Mouse (Mus musculus): Measurements from ENCODE around the gene Ptprn.
"Not testable (repeated sequence)": the region's sequence is repeated elsewhere in the genome, so short reads cannot be mapped to it uniquely, and the experiment has no call there.

The Ptprn gene

DNA sequence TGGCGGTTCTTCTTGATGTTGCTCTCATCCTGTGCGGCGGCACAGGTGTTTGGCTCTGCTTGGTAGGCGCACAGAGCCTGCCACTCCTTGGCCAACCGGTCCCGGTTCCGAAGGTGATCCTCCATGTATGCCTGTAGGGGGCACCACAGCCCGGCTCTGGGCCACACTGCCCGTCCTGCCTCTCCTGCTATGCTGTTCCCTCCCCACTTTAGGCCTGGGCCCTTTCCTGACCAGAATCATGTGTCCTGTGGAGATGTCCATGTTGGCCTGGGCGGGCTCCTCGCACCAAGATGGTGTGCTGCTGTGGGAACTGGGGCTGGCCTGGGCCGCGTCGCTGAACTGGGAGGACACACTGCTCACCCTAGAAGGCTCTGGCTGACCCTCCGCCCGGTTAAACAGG is 11.3 kb downstream of the Ptprn start:
- no peak for DNase-seq (ENCODE audit: low read depth, low spot score)

DNA sequence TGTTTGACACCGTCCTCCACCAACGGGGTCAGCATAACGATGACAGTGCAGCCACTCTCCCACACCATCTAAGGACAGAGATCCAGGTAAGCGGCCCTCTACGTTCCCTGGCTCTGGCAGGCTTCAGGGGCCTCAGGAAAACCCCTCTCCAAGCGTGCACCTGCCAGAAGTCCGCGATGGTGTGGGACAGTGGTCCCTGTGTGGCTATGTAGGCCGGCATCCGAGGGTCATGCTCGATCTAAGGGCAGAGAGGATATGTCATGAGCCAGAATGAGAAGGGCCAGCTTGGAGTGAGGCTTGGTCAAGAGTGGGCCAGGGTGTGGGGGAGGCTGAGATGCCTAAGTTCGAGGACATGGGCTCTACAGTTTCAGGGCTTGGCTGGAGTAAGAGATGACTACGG is 12.0 kb downstream of the Ptprn start:
- no peak for DNase-seq (ENCODE audit: low read depth, low spot score)

DNA sequence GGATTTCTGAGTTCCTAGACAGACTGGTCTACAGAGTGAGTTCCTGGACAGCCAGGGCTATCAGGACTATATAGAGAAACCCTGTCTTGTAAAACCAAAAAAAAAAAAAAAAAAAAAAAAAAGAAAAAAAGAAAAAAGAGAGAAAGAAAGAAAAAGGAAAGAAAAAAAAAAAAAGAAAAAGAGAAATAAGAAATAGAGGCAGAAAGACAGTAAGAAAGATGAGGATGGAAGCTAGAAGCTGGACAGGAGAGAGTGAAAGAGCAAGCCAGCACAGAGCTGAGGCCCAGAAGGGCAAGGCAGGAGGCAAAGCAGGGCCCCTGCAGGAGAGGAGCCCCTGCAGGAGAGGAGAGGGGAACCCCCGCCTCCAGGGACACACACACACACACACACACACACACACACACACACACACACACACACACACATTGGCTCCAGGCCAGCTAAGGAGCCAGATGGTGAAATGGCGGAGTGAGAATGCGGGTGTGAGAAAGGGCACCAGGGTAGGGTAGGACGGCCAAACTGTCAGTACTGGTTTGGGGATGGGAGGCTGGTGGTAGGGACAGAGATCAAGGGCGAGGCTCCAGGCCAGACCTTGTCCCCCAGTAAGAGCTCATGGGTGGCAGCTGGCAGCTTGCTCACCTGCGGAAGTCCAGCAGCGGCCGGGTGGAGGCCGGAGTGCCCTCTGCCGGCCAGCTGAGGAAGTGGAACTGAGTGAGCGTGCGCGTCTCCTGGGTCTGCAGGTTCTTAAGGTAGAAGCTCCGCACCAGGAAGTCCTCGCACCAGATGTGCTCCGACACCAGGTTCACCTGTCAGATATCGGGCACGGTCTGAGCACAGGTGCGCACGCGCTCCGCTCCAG is 13.0 kb downstream of the Ptprn start:
- DNase-seq (ENCODE audit: low read depth, low spot score): no peak

DNA sequence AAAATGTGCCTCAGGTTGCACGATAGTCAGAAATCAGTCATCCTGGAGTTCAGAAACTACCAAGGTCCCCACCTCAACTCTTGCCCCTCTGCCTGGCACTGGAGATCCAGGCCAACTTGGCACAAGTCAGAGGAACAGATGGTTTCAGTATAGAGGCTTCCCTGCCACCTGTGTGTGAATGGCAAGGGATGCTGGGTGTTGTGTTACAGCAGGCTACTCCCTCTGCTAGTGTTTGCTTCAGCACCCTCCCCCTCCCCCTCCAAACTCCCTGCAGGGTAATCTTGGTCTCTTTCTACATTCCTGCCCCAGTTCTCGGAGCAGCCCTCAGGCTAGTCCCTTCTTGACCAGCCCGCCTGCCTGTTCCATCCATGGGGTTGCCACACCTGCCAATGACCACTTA is 13.8 kb downstream of the Ptprn start:
- no peak for DNase-seq (ENCODE audit: low read depth, low spot score)

DNA sequence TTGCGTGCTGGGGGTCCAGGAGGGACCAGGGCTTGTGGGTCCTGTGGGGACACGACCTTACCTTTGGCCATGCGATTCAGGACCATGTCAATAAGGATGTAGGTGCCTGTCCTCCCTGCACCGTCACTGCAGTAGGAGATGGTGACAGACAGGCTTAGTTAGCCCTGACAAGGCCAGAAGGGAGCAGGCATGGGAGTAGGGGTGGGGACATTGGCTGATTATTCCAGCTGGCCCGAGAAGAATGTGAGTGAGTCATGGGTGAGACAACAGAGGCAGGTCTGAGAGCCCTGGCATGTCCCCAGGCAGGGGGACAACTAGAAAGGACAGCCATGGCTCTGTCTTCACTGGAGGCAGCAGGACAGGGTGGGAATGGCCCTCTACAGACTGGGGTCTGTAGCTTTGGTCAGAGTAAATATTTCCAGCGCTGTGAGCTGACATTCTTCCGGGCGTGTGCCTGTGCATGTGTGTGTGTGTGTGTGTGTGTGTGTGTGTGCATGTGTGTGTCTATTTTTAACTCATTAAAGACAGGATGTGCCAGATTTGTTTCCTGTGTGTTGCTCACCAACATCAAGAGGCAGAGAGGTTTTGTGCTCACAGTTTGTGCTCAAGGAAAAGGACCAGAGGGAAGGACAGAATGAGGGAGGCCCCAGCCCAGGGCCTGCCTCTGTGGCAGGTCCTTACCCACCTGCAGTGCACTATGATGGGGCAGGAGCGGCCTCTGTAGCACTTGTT is 16.1 kb downstream of the Ptprn start:
- DNase-seq (ENCODE audit: low read depth, low spot score): no peak

DNA sequence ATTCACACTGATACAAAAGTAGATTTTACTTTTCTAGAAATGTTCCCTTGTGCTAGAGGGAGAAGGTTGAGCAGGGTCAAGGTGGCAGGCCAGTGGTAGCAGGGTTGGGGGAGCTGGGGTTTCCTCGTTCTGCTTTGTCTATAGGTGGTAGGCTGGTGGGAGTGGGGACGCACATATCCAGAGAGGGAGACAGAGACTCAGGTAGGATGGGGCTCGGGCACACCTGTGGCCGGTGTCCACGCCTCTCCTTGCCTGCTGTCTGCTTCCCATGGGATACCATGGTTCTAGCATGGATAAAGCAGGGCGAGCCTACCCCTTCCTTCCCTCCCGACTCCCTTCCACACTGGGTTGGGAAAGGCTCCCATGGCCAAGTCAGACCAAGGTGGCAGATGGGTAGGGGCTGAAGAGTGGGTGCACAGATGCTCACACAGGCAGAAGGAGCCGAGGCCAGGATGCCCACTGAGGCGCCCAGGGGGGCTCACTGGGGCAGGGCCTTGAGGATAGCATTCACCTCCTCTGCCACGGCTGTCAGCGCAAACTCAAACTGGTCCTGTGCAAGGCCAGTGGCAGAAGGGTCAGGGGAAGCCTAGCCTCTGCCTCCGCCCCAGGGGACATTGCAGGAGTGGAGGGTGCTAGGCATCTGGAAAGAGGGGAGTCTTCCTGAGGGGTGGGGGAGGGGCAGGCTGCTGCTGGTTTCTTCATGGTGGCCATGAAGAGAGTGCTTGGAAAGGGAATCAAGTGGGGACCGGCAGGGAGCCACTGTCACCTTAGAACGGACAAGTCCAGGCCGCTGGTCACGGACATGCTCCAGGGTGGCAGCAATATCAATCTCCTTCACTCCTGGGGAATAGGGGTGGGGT is 17.0 kb downstream of the Ptprn start:
- DNase-seq (ENCODE audit: low read depth, low spot score): no peak

DNA sequence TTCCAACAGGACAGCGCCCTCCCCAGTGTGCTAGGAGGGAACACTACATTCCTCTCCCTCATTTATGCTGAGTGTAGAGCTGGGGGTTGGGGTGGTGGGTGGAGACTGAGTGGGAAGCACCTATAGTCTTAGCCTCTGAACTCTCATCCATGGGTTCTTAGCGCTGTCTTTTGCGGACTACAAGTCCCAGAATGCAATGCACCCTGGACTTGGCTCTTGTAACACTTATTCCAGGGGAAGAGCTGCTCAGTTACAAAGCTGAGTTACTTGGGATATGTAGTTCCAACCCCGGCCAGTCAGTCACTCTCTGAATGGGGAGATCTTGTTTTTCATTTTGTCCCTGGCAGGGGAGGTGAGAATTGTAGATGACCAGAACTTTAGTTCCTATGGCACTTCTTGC is 19.5 kb downstream of the Ptprn start:
- DNase-seq (ENCODE audit: low read depth, low spot score): no peak

DNA sequence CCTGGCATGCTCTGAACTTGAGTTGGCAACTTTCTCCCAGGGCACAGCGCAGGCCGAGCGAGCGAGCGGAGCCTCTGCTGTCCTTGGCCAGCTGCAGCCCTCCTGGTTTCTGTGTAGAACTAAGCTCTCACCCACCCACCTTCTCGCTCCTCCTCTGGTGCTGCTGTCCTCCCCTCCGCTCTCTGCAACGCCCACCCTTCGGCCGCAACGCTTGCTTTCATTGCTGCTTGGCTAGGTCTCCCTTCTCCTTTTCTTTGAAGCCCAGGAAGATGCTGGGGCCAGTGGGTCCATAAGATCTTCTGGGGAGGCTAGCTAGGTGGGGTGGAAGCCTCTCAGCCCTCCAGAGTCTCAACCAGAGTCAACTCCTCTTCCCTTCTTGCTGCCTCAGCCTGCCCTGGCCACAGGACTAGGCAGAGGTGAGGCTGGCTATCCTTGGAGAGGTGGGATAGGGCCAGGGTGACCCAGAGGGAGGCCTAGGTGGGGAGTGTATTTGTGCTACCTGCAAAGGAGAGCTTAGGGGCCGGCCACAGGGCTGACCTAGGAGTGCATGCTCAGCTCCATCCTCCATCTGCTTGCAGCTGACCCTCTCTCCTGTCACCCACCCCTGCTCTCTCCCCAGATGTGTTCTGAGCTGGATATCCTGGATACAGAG is 20.0 kb downstream of the Ptprn start:
- DNase-seq (ENCODE audit: low read depth, low spot score): no peak

DNA sequence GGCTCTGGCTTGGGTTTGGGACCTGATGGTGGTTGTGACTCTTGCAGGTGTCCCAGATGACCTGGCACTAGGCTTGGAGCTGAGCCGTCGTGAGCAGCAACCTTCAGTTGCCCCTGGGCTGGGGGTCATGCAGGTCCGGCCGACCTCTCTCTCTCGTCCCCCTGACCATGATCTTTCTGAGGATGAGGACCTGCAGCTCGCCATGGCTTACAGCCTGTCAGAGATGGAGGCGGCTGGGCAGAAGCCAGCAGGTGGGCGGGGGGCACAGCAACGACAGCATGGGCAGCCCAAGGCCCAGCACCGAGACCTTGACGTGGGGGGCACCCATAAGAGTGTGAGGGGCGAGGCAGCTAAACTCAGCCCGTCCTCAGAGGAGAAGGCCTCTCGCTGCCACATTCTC is 20.9 kb downstream of the Ptprn start:
- DNase-seq (ENCODE audit: low read depth, low spot score): no peak

DNA sequence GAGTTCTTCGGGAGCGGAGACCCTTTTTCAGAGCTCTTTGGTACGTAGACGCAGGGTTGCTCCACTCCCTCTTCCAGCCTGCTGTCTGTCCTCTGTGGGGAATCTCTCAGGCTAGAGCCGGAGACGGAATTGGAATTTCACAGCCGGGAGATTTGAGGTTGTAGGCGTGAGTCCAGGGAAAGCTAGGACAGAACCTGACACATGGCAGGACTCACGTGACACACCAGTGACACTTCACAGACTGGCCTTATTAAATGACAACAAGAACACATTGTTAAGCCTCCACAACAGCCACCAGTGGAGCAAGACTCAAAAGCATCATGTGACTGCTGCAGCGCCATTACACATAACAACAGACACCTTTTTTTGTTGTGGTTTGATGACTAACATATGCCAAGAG is 24.7 kb downstream of the Ptprn start:
- DNase-seq (ENCODE audit: low read depth, low spot score): no peak

DNA sequence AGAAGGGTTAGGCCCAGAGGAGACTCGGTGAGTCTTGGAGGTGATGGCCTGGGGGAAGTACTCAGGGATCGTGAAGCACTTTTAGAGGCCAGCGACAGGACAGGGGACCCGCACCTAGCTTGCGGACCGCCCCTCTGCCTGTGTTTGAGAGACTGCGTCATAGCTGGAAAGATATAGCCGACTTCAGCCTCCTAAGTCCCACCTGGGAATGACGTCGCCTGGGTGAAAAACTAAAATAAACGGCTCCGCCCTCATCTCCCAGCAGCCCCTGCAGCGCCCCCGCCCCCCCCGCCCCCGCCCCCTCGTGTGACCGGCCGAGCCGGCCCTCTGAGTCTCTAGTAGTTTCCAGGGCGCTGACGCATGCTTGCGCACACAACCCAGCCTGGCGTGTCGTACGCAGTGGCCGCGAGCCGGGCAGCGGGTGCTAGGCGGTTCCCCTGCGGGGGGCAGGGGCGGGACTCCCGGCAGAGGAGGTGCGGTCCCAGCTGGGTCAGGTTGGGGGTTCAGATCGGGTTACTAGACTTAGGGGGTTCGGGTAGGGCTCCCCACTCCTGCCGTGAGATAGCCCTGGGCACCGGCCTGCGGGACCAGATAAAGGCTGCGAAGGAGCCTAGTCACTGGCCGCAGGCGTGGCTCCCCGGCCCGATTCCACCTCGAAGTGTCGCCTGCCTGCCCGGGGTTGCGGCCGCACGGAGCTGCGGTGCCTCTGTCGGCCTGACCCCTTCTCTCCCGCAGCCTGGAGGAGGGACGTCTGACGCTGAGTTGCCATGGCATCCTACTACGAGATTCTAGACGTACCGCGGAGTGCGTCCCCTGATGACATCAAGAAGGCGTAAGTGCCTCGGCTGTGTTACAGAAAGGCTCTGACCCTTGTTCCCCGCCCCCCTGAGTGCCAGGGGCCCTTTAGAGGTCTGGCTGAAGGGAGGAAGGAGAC is 27.9 kb downstream of the Ptprn start, which contains the start of gene Dnajb2:
Gene Dnajb2, plus strand, starts transcription at position 290 of the 934 bp plus-strand sequence.
- no peak for DNase-seq (ENCODE audit: low read depth, low spot score)

DNA sequence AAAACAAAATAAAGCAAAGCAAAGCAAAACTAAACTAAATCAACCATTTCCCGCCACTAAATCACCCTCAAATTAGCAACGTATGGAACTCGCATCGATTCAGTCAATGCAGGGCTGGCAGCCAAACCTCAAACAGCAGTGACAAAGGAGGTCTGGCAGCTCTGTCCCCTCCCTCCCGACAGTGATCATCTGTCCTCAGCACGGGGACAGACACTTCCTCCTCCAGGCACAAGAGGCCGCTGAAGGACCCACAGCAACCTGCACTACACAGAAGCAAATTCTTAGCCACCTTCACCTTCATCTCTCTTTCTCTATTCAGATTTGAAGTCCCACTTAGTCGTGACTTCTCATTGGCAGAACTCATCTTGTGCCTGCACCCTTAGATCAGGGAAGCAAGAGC is 29.7 kb downstream of the Ptprn start:
- DNase-seq (ENCODE audit: low read depth, low spot score): no peak

DNA sequence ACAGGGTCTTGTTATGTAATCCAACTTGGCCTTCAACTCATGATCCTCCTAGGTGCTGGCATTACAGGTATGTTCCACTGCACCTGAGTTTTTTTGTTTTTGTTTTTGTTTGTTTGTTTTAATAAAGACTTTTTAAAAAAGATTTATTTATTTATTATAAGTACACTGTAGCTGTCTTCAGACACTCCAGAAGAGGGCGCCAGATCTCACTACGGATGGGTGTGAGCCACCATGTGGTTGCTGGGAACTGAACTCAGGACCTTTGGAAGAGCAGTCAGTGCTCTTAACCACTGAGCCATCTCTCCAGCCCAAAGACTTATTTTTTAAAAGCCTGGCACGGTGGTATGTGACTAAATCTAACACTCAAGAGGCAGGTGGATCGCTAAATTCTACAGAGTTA is 31.8 kb downstream of the Ptprn start:
- not testable (repeated sequence) for DNase-seq (ENCODE audit: low read depth, low spot score)

DNA sequence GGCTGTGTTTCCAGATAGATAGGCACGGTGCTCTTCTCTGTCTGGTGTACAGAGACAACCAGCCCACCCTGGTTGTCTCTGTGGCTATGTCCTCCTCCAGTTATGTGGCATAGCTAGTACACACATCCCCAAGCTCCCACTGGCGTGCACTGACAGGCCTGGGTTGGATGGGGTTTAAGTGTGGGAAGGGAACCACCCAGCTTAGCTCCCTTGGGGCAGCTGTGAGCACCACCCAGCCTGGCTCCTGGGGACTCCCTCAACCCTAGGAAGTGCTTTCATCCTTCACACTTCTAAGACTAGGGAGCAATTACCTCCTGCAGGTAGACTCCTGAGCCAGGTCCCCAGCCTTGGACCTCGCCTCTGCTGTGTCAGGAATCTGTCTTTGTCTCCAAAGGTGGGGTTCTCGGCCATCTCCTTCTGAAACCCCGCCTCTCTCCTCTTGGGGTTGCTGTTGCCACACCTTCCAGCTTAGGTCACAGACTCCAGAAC is 32.6 kb downstream of the Ptprn start, which contains the start of gene A630095N17Rik:
Gene A630095N17Rik, minus strand, starts transcription at position 439 of the 489 bp plus-strand sequence.
- no peak for DNase-seq (ENCODE audit: low read depth, low spot score)

DNA sequence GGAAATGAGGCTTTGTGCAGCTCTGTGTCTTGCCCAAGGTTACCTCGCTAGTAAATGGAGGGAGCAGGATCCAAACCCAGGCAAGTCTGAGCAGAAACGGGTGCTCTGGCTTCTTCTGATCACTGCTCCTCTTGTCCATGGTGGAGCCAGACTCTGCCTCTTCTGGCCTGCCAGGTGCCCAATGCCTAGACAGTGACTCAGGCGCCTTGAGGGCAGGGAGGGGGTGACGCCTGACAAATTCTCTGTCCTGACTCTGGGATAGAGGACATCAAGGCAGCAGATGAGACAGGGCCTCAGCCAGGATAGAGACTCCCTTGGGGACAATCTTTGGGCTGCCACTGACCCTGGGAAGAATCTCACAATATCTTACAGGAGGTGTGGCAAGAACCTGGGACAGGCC is 33.1 kb downstream of the Ptprn start:
- no peak for DNase-seq (ENCODE audit: low read depth, low spot score)

DNA sequence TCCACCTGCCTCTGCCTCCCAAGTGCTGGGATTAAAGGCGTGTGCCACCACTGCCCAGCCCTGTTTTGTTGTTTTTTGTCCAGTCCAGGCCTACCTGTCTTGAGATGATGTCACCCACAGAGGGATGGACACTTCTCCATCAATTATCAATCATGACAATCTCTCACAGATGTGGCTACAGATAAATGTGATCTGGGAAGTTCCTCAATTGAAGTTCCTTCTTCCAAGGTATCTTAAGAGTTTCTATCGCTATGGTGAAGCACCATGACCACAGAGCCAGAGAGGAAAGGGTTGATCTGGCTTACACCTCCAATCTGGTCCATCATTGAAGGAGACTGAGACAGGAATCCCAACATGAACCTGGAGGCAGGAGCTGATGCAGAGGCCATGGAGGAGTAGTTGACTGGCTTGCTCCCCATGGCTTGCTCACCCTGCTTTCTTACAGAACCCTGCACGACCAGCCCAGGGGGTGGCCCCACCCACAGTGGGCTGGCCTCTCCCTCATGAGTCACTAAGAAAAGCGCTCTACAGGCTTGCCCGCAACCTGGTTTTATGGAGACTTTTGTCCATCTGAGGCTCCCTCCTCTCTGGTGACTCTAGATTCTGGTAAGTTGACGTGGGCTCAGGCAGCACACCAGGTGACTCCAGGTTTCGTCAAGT is 33.8 kb downstream of the Ptprn start:
- DNase-seq (ENCODE audit: low read depth, low spot score): no peak

DNA sequence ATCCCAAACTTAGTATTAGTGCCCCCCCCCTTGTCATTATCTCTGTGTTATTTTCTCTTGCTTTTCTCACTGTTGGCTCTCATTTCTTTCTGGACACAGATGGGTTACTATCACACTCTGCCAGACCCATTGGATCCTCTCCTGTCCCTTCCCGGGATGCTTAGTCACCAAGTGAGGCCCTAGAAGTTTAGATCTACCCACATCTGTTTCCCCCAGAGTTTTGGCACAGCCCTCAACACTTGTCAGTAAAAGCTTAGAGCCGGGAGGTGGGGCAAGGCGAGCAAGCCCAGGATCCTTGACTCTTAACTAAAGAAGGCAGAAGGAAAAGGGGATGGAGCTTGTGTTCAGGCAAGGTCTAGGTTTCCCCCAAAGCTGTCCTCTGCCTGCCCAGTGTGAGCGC is 35.1 kb downstream of the Ptprn start:
- DNase-seq (ENCODE audit: low read depth, low spot score): no peak

DNA sequence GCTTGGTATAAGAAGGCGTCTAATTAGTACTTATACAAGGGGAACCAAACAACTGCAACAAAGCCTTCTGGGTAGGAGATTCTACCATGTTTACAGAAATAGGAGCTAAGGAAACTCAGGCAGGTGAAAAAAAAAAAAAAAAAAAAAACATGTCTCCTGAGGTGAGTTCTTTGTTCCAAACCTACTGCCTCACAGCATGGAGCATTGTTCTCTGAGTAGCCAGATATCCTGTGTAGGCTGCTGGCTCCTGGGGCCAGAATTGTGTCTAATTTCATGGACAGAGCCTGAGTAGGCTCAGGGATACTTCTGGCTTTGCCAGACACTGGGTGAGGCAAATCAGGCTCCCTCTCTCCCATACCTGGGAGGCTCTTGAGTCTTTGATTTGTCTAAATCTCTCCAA is 36.6 kb downstream of the Ptprn start:
- no peak for DNase-seq (ENCODE audit: low read depth, low spot score)

DNA sequence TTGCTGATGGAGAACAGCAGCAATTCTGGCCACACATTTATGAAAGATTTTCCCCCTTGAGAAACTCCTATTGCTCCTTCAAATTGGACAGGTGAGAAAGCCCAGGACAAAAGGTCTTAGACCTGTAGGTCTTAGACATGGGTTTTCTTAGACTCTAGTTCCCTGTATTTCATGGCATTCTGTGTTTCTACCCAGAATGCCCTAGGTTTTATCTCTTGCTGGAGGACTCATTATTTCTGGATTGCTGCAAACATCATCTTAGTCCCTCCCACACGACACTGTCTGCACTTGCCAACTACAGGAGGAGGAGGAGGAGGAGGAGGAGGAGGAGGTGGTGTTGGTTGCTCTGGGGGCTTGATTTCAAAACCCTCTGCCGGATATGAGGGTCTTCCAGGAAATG is 38.2 kb downstream of the Ptprn start:
- DNase-seq (ENCODE audit: low read depth, low spot score): no peak

DNA sequence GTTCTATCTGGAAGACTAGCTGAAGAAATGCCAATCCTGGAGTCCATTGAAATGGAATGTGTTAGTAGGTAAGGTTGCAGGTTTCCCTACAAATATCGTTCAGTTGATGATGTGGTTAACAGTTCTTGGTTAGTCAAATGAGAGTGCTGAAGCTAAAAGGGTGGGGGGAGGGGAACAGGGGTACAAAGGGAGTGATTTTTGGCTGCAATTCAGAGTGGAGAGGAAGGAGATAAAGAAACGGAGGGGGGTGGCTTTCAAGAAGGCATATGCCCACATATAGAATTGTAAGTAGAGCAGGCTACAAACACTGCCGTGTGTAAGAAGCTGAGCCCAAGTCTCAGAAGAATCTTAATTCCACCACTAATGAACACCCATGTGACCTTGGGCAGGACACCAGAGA is 38.8 kb downstream of the Ptprn start:
- DNase-seq (ENCODE audit: low read depth, low spot score): no peak

Data from brain, embryonic 18.5 days (tissue).